Mouse (Mus musculus): ENCODE data around the gene Arhgef39.
"Not testable (repeated sequence)": the region's sequence is repeated elsewhere in the genome, so short reads cannot be mapped to it uniquely, and the experiment has no call there.

The Arhgef39 gene

GRCm38 (mm10) chr4:43507938-43508665, 8.6 kb upstream of the Arhgef39 start:
- no peak for DNase-seq (ENCODE audit: extremely low read depth, low read depth)

GRCm38 (mm10) chr4:43506536-43507185, 7.2 kb upstream of the Arhgef39 start, which contains the start of gene Car9:
Gene Car9, plus strand, starts transcription at chr4:43506966.
- DNase-seq (ENCODE audit: extremely low read depth, low read depth): no peak

GRCm38 (mm10) chr4:43506074-43506473, 6.6 kb upstream of the Arhgef39 start:
- no peak for DNase-seq (ENCODE audit: extremely low read depth, low read depth)

- DNase-seq (ENCODE audit: extremely low read depth, low read depth): peak; percentile 64
Observed at GRCm38 (mm10) chr4:43504269-43504668, 4.8 kb upstream of the Arhgef39 start.

- no peak for DNase-seq (ENCODE audit: extremely low read depth, low read depth)
Observed at GRCm38 (mm10) chr4:43503506-43503905, 4.0 kb upstream of the Arhgef39 start.

- no peak for DNase-seq (ENCODE audit: extremely low read depth, low read depth)
Observed at GRCm38 (mm10) chr4:43503041-43503440, 3.5 kb upstream of the Arhgef39 start.

GRCm38 (mm10) chr4:43498983-43499382, 512 bp downstream of the Arhgef39 start:
- DNase-seq (ENCODE audit: extremely low read depth, low read depth): no peak

- no peak for DNase-seq (ENCODE audit: extremely low read depth, low read depth)
Observed at GRCm38 (mm10) chr4:43497946-43498345, 1.5 kb downstream of the Arhgef39 start.

- DNase-seq (ENCODE audit: extremely low read depth, low read depth): no peak
Observed at GRCm38 (mm10) chr4:43497405-43497804, 2.1 kb downstream of the Arhgef39 start.

- no peak for DNase-seq (ENCODE audit: extremely low read depth, low read depth)
Observed at GRCm38 (mm10) chr4:43496587-43496986, 2.9 kb downstream of the Arhgef39 start.

GRCm38 (mm10) chr4:43493846-43494240, 5.7 kb downstream of the Arhgef39 start:
- DNase-seq (ENCODE audit: extremely low read depth, low read depth): no peak

- peak; percentile 67 for DNase-seq (ENCODE audit: extremely low read depth, low read depth)
Observed at GRCm38 (mm10) chr4:43493186-43493845, 6.2 kb downstream of the Arhgef39 start.

- DNase-seq (ENCODE audit: extremely low read depth, low read depth): peak; percentile 96
Observed at GRCm38 (mm10) chr4:43492821-43493185, 6.7 kb downstream of the Arhgef39 start, which contains the start of gene Ccdc107. Gene Ccdc107, plus strand, starts transcription at chr4:43492900.

GRCm38 (mm10) chr4:43492101-43492820, 7.2 kb downstream of the Arhgef39 start:
- no peak for DNase-seq (ENCODE audit: extremely low read depth, low read depth)

- no peak for DNase-seq (ENCODE audit: extremely low read depth, low read depth)
Observed at GRCm38 (mm10) chr4:43490801-43491200, 8.7 kb downstream of the Arhgef39 start.

- no peak for DNase-seq (ENCODE audit: extremely low read depth, low read depth)
Observed at GRCm38 (mm10) chr4:43489611-43490010, 9.9 kb downstream of the Arhgef39 start.

- DNase-seq (ENCODE audit: extremely low read depth, low read depth): not testable (repeated sequence)
Observed at GRCm38 (mm10) chr4:43485666-43486065, 13.8 kb downstream of the Arhgef39 start.

- DNase-seq (ENCODE audit: extremely low read depth, low read depth): no peak
Observed at GRCm38 (mm10) chr4:43483535-43484091, 15.9 kb downstream of the Arhgef39 start, which contains the start of gene Sit1. Gene Sit1, minus strand, starts transcription at chr4:43483734.

GRCm38 (mm10) chr4:43482591-43482990, 16.9 kb downstream of the Arhgef39 start:
- no peak for DNase-seq (ENCODE audit: extremely low read depth, low read depth)

- DNase-seq (ENCODE audit: extremely low read depth, low read depth): no peak
Observed at GRCm38 (mm10) chr4:43481894-43482456, 17.5 kb downstream of the Arhgef39 start.

GRCm38 (mm10) chr4:43480985-43481384, 18.5 kb downstream of the Arhgef39 start:
- no peak for DNase-seq (ENCODE audit: extremely low read depth, low read depth)
